Mouse (Mus musculus): ENCODE results near the gene Cysltr2.

- TF ChIP-seq CTCF (IDR thresholded peaks at IDR 0.05; ENCODE audit: extremely low read depth, insufficient read depth, insufficient read length, insufficient replicate concordance) (no peak), POLR2A (IDR thresholded peaks at IDR 0.05; ENCODE audit: low read depth, low read length) (no peak)
Measured at GRCm38 (mm10) chr14:73033290-73033689, 15.6 kb downstream of the Cysltr2 start.
